14 mouse cellular contexts compared by ENCODE assay signal in the genomic region with DNA sequence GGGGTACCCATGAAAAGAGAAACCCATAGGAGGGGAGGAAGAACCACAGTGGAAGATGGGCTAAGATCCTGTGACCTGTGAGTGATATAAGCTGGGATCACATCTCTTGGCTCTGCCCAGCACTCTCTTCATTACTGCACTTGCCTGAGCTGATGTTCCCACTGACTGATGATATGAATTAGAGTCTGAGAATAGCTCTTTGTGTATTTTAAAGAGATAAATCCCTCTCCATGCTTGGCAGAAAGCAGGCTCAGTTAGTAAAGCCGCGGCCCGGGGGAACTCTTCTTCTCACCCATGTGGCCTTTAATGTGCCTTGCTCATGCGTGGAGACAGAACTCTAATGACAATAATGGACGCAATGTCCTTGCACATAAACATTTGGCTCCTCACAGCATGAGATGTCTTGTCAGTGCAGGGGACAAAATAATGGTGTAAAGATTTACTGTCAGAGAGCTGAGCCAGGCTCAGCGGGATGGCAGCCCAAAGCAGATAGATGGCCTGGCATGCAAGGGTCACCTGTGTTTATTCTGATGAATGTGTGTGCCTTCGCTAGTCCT.
DNase-seq lines count a peak whose midpoint lies in the region; ATAC-seq lines count a peak whose summit lies in the region.
"Had no signal": no experiment of that assay in that cellular context is flagged by ENCODE, and none has a peak within 500 bp of the region (broad histone marks: within the 10 kb centered on the region; RNA-seq: fewer than 3 reads in every experiment).

No protein-coding gene starts in this region.

- no peaks in the 10 kb centered on the region for H3K36me3 ChIP-seq in embryonic facial prominence, embryonic 10.5 days (replicated peaks)
- H3K36me3 ChIP-seq in midbrain, embryonic 13.5 days: no peaks in the 10 kb centered on the region
- H3K36me3 ChIP-seq in limb, embryonic 10.5 days: no peaks in the 10 kb centered on the region
- H3K36me3 ChIP-seq: heart, embryonic 12.5 days; liver, embryonic 13.5 days had no signal

- no peak overlapping the region for H3K9ac ChIP-seq in midbrain, embryonic 13.5 days (replicated peaks)
- H3K9ac ChIP-seq: heart, embryonic 12.5 days; liver, embryonic 13.5 days had no signal

- H3K27me3 ChIP-seq in embryonic facial prominence, embryonic 10.5 days (replicated peaks; ENCODE audit: low read depth, poor library complexity, severe bottlenecking): no peaks in the 10 kb centered on the region
- H3K27me3 ChIP-seq in midbrain, embryonic 13.5 days: no peaks in the 10 kb centered on the region
- H3K27me3 ChIP-seq in limb, embryonic 10.5 days (ENCODE audit: low read depth, poor library complexity, severe bottlenecking): no peaks in the 10 kb centered on the region
- H3K27me3 ChIP-seq: heart, embryonic 12.5 days; liver, embryonic 13.5 days had no signal

- no peaks in the 10 kb centered on the region for H3K4me1 ChIP-seq in embryonic facial prominence, embryonic 10.5 days
- H3K4me1 ChIP-seq in midbrain, embryonic 13.5 days (replicated peaks): peaks cover 7% of the 10 kb centered on the region
- H3K4me1 ChIP-seq in limb, embryonic 10.5 days: no peaks in the 10 kb centered on the region
- H3K4me1 ChIP-seq: heart, embryonic 12.5 days; liver, embryonic 13.5 days had no signal

- H3K4me2 ChIP-seq in midbrain, embryonic 13.5 days (replicated peaks): no peak overlapping the region
- H3K4me2 ChIP-seq: heart, embryonic 12.5 days; liver, embryonic 13.5 days had no signal

- intact Hi-C loops in left cerebral cortex, postnatal 4 days (cut with DNase I): no loop called here
- intact Hi-C loops in left cerebral cortex, postnatal 25 days (cut with DNase I): no loop called here

- peak; percentile 17 for DNase-seq in left cerebral cortex, postnatal 4 days
- DNase-seq in left cerebral cortex, postnatal 25 days (ENCODE audit: low spot score in 2 of 2): no peak
- DNase-seq in embryonic facial prominence, embryonic 10.5 days (ENCODE audit: low spot score): peak; percentile 8
- DNase-seq in limb, embryonic 10.5 days (ENCODE audit: low spot score): no peak
- no peak for DNase-seq in layer of hippocampus, postnatal 10 days (ENCODE audit: low spot score in 2 of 2)
- DNase-seq in spleen, postnatal 4 days (ENCODE audit: low spot score in 2 of 2): no peak
- DNase-seq: adrenal gland, adult 8-10 months; kidney, adult 2 months; layer of hippocampus, adult 9-11 months; liver, embryonic 13.5 days; thymus, postnatal 36 days had no signal

- ATAC-seq in midbrain, embryonic 13.5 days: peak; percentile 87
- ATAC-seq in megakaryocyte progenitor cell, adult 5-6 weeks (replicated peaks; ENCODE audit: poor library complexity): no peak

- no peak overlapping the region for H3K4me3 ChIP-seq in embryonic facial prominence, embryonic 10.5 days
- no peak overlapping the region for H3K4me3 ChIP-seq in midbrain, embryonic 13.5 days (replicated peaks)
- no peak overlapping the region for H3K4me3 ChIP-seq in limb, embryonic 10.5 days
- H3K4me3 ChIP-seq: heart, embryonic 12.5 days; liver, embryonic 13.5 days had no signal

- H3K27ac ChIP-seq in embryonic facial prominence, embryonic 10.5 days (replicated peaks): no peak overlapping the region
- 0 out of 2 replicates have a peak overlapping the region, but pooled peaks have one; percentile 11 for H3K27ac ChIP-seq in midbrain, embryonic 13.5 days
- no peak overlapping the region for H3K27ac ChIP-seq in limb, embryonic 10.5 days
- H3K27ac ChIP-seq: liver, embryonic 13.5 days had no signal

- WGBS in embryonic facial prominence, embryonic 10.5 days: 50% methylated on average over 7 of the region's 7 CpGs
- 25% methylated on average over 7 of the region's 7 CpGs for WGBS in midbrain, embryonic 13.5 days
- 79% methylated on average over 7 of the region's 7 CpGs for WGBS in limb, embryonic 10.5 days

- no peaks in the 10 kb centered on the region for H3K9me3 ChIP-seq in embryonic facial prominence, embryonic 10.5 days
- no peaks in the 10 kb centered on the region for H3K9me3 ChIP-seq in midbrain, embryonic 13.5 days
- H3K9me3 ChIP-seq in limb, embryonic 10.5 days (replicated peaks): no peaks in the 10 kb centered on the region
- H3K9me3 ChIP-seq: heart, embryonic 12.5 days; liver, embryonic 13.5 days had no signal

Comparison
In these comparisons a context has a peak if more than half of its experiments do, and no peak if none do; other contexts are left out.
1. DNase-seq: peak in left cerebral cortex, postnatal 4 days (single experiment) and embryonic facial prominence, embryonic 10.5 days (single experiment); none in left cerebral cortex, postnatal 25 days (0 of 2), limb, embryonic 10.5 days (single experiment), layer of hippocampus, postnatal 10 days (0 of 2) and spleen, postnatal 4 days (0 of 2).